Mouse (Mus musculus) regulatory T cell (primary cell): ENCODE results near the gene Phox2b.

Experiments used
- in situ Hi-C: fragments of 300-600 bp; cut with MboI, MseI; formaldehyde crosslinking; loops from one replicate; pipeline ENCODE4 v1.15.1; 2025; ENCODE audit warnings: high pct_unique_total_duplicates

The Phox2b gene

GRCm38 (mm10) chr5:67098733-67099323, at the start of gene Phox2b:
Gene Phox2b (minus strand): TSS chr5:67099301.
- in situ Hi-C loops: loop anchor here (5.0 kb wide), 1 partner anchor 123 kb away; no protein-coding TSS in a partner anchor

DNA sequence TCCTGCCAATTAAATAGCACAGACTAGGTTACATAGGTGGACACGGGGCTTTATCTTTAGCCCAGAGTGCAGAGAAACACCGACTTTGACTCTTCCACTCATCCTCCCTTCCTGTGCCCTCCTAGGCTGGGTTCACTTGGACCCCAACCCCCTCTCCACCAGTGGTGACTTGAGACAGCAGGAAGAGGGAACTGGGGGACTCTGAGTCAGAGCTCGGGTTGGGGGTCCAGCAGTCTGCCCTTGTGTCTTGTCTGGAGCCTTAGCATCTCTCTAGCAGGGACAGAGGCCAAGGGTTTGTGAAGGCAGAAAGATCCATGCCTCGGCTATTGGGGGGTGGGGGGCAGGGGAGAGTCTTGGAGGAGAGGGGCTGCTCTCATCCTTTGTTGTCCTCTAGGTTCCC, 43.5 kb upstream of the Phox2b start:
- in situ Hi-C loops: no loop called here

GRCm38 (mm10) chr5:67139052-67140015, 40.2 kb upstream of the Phox2b start:
- in situ Hi-C loops: no loop called here

- in situ Hi-C loops: no loop called here
These were observed 39.5 kb upstream of the Phox2b start for GRCm38 (mm10) chr5:67138643-67139042.

DNA sequence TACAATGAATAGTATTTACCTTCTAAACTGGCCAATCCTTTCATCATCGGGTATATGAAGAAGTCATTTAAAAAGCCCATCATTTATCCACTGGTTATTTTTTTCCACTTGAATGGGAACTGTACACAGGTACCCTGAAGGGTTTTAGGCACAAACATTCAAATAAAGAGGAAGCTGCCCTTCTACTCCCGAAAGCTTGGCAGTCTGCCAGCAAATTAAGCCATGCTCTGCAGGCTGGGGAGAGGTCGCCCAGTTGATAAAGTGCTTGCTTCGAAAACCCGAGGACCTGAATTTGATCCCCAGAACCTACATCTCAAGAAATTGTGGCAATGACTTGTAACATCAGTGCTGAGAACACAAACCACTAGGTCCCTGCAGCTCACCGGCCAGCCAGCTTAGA, 35.6 kb upstream of the Phox2b start:
- in situ Hi-C loops: no loop called here

- in situ Hi-C loops: no loop called here
These were observed 32.6 kb upstream of the Phox2b start for GRCm38 (mm10) chr5:67131671-67132070.

DNA sequence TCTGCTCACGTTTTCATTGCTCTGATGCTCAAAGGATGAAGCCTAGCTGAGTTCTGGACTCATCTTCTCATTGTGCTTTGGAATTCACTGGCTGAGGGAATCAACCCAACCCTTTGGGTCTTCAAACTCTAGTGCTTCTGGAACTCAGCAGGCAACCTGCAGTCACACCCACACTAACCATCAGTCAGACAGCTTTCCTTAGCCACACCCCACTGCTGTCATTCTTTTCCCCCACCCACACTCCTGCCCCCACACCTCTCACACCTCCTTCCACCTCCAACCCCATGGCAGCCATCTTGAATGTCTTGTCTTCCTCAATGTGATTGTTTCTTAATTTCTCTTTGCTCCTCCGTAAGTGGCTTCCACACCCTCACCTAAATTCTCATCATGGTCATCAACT, 7.2 kb upstream of the Phox2b start:
- in situ Hi-C loops: no loop called here

DNA sequence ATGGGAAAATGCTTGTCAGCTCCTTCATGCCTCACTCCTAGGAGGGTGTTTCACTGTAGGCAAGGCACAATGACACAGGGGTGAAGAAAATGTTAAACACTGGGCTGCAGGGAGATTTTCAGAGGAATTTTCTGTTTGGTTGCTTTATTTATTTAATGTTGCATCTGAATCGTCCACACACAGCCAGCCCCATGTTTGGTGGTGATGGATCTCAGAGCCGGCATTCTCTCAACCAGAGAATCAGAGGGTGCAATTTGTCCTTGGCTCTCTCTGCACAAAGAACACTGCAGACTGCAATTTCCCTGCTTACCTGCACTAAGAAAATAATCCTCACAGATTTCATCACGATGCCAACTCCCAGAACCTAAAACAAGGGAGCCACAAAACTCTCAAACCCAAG, 3.9 kb upstream of the Phox2b start:
- in situ Hi-C loops: no loop called here

GRCm38 (mm10) chr5:67101793-67102600, 2.9 kb upstream of the Phox2b start:
- in situ Hi-C loops: no loop called here

DNA sequence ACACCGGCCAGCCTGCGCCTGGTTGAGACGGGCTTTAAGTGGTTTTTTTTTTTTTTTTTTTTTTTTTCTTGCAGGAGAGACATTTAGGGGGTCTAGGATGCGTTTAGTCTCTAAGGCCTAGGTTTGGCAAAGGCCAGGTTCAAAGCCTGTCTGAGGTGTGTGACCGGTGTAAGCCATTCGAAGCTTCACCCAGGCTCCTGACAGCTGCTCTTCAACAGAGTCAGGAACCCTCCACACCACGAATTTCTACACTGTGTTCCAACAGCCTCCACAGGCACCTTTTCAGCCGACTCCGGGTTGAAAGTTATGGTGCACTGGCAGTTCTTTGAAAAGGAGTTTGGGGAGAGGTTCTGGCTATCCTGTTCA, 2.3 kb upstream of the Phox2b start:
- in situ Hi-C loops: no loop called here

DNA sequence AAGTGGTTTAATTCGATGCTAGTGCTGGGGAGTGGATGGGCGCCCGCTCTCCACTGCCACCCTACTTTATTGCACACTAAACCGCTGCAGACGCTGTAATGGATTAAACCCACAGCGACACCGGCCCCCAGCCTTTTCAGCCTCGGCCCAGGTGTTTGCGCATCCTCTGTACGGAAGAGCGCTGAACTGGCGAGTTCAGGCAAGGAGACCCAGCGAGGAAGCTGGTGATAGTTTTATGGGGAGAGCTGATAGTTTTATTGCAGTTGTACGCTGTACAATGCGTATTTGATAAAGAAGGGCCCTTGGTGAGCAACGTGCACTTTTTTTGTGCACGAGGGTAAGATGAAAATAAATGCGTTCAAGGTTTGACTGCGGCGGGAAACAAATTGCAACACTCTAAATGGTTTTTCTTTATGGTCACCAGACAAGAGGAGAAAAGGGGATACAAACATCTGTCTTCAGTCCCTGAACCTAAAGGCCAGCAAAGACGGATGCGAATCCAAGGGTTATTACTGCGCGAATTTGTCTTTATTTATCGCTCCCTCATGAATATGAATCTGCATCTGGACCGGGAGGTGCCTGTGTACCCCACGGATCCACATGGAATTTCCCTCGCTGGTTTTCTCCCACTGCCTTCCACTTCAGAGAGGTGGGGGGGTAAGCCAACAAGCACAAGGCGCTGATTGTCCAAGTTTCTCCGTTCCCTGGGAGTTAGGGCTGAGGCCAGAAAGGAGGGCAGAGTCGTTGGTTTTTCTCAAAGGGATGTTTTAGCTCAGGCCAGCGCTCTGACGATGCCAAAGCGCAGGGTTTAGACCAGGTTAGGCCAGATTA, 1.7 kb upstream of the Phox2b start:
- in situ Hi-C loops: no loop called here

DNA sequence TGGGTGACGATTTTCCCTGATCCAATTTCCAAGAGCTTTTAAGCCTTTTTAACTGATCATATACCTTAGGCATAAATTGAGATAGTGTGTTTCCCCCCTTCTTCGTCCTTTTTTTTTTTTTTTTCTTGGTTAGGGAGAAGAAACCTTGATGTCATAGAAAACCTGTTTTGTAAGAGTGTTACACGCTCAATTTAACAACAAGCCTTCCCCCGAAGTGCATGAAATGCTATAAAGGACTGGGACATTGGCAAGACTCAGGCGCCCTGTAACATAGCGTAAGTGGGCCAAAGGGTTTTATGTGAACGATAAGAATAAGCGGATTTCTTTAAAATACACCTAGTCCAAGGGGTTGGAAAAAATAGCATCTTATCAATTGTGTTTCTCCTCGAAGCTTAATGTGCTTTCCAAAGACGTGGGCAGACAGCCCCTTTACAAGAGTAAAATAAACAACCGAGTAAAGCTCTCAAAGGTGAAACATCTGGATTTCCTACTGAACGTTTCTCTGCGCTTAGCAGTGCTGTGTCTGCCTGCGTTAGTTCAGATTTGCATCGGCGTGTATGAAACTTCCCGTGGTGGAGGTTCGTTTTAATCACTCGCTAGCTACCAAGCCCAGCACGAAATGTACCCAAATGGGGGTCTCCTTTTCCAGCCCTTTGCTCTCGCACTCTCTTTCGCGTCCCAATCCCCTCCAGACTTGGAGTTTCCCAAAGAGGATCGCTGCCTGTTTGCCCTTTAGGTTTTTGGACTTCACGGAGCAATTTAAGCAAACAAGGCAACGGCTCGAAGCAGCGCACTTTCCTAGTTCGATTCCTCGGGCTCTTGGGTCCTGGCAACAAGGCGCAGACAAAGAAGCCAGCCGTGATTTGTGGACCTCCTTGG, 531 bp upstream of the Phox2b start:
- in situ Hi-C loops: loop anchor here (5.0 kb wide), 1 partner anchor 123 kb away; no protein-coding TSS in a partner anchor

DNA sequence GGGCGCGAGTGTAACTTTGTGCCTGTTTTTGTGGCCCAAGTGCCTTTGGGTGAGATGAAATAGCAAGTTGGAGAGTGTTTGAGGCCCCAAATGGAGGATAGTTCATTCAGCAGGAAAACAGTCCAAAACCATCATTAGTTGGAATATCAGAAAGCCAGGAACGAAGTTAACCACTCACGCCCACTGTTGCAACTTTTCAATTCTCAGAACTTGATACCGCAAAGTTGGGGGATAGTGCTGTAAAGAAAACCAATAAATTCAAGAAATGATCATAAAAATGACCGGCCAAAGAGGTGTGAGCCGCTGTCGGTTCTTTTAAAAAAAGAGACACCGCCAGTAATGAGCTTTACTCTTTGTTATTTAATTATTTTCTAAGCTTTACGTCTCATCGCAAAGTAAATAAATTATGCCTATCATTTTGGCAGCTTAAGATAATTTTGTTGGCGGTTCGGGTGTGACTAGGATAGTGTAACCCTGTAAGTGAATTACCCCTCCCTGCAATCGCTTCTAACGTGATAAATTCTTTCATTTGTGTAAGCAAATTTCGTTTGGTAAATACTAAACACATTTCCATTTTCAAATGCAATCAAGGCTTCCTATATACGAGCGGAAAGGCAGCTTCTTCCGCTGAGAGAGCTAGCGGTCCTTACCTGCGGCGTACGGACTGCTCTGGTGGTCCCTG, 909 bp downstream of the Phox2b start:
- in situ Hi-C loops: loop anchor here (5.0 kb wide), 1 partner anchor 124 kb away; no protein-coding TSS in a partner anchor

DNA sequence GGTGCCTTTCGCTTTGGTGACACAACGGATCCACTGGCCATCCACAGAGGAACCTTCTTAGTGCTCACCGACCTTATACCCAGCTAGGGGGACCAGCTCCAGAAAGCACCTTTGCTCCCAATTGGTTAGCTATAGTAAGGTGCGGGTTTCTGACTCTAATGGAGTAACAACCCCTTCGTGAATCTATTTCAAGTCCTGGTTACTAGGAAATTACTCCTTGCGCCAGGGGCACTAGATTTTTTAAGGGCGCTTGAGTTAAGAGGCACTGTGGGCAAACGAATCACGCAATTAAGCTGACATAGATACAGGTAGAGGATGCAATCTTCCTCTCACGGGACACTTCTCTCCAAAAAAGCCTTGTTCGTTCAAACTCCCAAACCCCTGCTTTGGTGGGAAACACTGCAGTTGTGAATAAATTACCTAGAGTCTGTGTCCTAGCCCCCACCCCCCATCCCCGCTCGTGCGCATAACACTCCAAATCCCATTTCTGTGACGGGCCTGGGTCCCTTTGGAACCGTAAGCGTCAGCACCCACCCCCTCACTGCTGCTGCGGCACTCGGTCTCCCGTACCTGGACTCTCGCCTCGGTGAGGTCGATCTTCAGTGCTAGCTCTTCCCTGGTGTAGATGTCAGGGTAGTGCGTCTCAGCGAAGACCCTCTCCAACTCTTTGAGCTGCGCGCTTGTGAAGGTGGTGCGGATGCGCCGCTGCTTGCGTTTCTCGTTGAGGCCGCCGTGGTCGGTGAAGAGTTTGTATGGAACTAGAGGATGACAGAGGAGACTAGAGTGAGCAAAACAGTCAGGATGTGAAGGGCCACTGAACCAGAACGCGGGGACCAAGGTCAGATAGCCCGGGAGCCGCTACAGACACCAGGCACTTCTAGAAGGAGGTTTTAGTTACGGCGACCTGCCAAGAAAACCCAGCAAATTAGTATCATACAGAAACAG, 1.7 kb downstream of the Phox2b start:
- in situ Hi-C loops: loop anchor here (5.0 kb wide), 1 partner anchor 125 kb away; no protein-coding TSS in a partner anchor

- in situ Hi-C loops: loop anchor here (5.0 kb wide), 1 partner anchor 126 kb away; no protein-coding TSS in a partner anchor
These were observed 2.7 kb downstream of the Phox2b start for GRCm38 (mm10) chr5:67096378-67096771.

DNA sequence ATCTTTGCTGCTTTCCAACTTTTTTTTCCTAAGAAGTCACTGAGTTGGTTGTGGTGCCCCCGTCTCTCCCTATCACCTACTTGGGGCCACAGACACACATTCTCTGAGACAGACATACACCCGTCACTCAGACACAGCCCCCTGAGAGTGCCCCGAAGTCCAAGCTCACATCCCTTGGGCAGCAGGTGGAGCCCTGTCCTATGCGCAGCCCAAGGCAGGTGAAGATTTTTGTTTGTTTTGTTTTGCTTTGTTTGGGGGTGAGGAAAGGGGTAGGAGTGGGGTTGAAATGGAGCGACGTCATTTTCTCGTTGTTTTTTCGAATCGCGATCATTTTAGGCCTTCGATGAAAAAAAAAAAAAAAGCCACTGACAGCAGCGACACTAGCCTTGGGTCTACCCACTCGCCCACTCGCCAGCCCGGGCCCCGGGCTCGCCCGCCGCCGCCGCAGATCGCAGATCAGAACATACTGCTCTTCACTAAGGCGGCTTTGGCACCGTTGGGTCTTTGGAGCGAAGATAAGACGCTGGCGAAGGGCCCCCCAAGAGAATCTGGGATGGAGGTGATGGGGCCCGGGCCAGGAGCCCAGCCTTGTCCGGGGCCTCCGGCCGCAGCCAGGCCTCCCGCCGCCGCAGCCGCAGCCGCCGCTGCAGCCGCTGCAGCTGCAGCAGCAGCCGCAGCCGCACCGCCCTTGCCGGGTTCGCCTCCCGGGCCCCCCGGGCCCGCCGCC, 3.3 kb downstream of the Phox2b start:
- in situ Hi-C loops: loop anchor here (5.0 kb wide), 1 partner anchor 126 kb away; no protein-coding TSS in a partner anchor

- in situ Hi-C loops: loop anchor here (5.0 kb wide), 1 partner anchor 127 kb away; no protein-coding TSS in a partner anchor
These were observed 3.9 kb downstream of the Phox2b start for GRCm38 (mm10) chr5:67095153-67095552.
